Mouse (Mus musculus) liver, embryonic 13.5 days (tissue): ENCODE measurements around the gene Caln1. TPM values are rescaled to one million over a fixed set of nuclear protein-coding genes. Genes with fewer than 3 reads are reported as not detected.

ENCODE experiments used
- ATAC-seq: fragments of 200-750 bp; cut with Nextera tagmentation; 2 replicates; pipeline ENCODE4 v1.8.0; 2017; ENCODE audit warnings: low read depth, mild to moderate bottlenecking, moderate number of reproducible peaks, moderate library complexity
- DNase-seq: peaks from one replicate; pipeline ENCODE4 v3.0.0; 2022
- H3K27ac ChIP-seq: fragments of 300-500 bp; sonication (generic); 2 replicates; pipeline ENCODE4 v1.5.1; 2015; ENCODE audit warnings: moderate library complexity, mild to moderate bottlenecking, inconsistent platforms
- H3K27me3 ChIP-seq: fragments of 300-500 bp; sonication (generic); 2 replicates; pipeline ENCODE4 v1.6.1; 2015; ENCODE audit warnings: mild to moderate bottlenecking, inconsistent platforms
- H3K36me3 ChIP-seq: fragments of 300-500 bp; sonication (generic); 2 replicates; pipeline ENCODE4 v1.6.1; 2015; ENCODE audit warnings: mild to moderate bottlenecking, inconsistent platforms
- H3K4me1 ChIP-seq: fragments of 300-500 bp; sonication (generic); replicated peaks from 2 replicates; pipeline ENCODE4 v1.6.1; 2015; ENCODE audit warnings: inconsistent platforms
- H3K4me2 ChIP-seq: fragments of 300-500 bp; sonication (generic); 2 replicates; pipeline ENCODE4 v1.6.1; 2015; ENCODE audit warnings: inconsistent platforms, mild to moderate bottlenecking, moderate library complexity
- H3K4me3 ChIP-seq: fragments of 300-500 bp; sonication (generic); replicated peaks from 2 replicates; pipeline ENCODE4 v1.5.1; 2015; ENCODE audit warnings: mild to moderate bottlenecking, inconsistent platforms
- H3K9ac ChIP-seq: fragments of 300-500 bp; sonication (generic); 2 replicates; pipeline ENCODE4 v1.6.1; 2015; ENCODE audit warnings: mild to moderate bottlenecking, inconsistent platforms
- H3K9me3 ChIP-seq: fragments of 300-500 bp; sonication (generic); replicated peaks from 2 replicates; pipeline ENCODE4 v1.6.1; 2016; ENCODE audit warnings: inconsistent platforms
- WGBS: fragments of 180-500 bp; shearing (Covaris S2); methylation state at CpG from one replicate; pipeline ENCODE4 v1.1.7; 2015; ENCODE audit not compliant: insufficient replicate concordance; 5-methylcytosine and 5-hydroxymethylcytosine counted together
- polyA plus RNA-seq: library from polyadenylated mRNA; unstranded; fragments of >200 nt; fragmentation: Nextera tagmentation; extraction: Ambion mirVana; gene quantifications from 2 replicates; pipeline ENCODE4 v1.2.1, GENCODE M21; 2015

Caln1 gene
- polyA plus RNA-seq, 1 experiment from 2014 or later: not detected

DNA sequence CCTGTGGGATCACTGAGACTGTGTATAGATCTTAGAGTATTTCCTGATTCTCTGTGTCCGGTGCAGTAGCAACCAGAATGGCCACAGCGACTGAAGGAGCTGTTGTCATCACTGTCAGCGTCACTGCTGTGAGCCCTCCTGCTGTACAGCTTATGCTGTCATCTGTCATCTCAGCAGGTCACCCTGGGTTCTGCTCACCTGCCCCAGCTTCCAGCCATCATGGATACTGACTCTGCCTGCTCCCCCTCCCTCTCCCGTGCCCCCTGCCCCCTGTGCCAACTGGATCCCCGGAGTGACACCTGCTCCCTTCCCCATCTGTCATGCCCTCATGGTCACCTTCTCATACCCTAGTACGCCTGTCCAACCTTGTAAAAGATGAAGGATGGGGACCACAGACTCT is 332.5 kb downstream of the Caln1 start:
- peaks cover 9% of the 10 kb centered on the region for H3K4me1 ChIP-seq
- no peaks in the 10 kb centered on the region for H3K27me3 ChIP-seq
- WGBS: 65% methylated on average over 6 of the region's 6 CpGs
- no peak overlapping the region for H3K27ac ChIP-seq
- H3K4me3 ChIP-seq: no peak overlapping the region
- H3K9ac ChIP-seq: no peak overlapping the region
- ATAC-seq (no peak), DNase-seq (no peak)
- no peaks in the 10 kb centered on the region for H3K36me3 ChIP-seq
- no peaks in the 10 kb centered on the region for H3K9me3 ChIP-seq
- H3K4me2 ChIP-seq: no peak overlapping the region

DNA sequence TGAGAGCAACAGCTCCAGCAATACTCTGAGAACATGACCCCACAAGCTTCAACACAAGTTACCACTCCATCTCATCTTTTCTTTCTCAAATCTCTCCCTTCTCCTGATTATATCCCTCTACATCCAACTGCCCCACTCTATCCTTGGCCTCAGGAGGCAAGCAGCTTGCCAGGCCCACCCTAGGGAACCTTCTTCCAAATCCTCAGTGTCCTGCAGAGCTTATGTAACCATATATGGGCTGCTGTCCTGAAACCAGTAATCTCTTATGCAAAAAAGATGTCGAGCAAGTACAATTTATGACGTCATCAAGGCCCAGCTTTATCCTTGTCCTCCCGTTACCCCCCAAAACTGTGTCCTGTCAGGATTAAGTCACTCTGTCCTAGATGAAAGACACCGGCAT is 333.1 kb downstream of the Caln1 start:
- no peak overlapping the region for H3K9ac ChIP-seq
- H3K27ac ChIP-seq: no peak overlapping the region
- H3K27me3 ChIP-seq: no peaks in the 10 kb centered on the region
- ATAC-seq (no peak), DNase-seq (no peak)
- peaks cover 9% of the 10 kb centered on the region for H3K4me1 ChIP-seq
- no peak overlapping the region for H3K4me3 ChIP-seq
- H3K9me3 ChIP-seq: no peaks in the 10 kb centered on the region
- WGBS: 53% methylated on average over 4 of the region's 4 CpGs
- H3K4me2 ChIP-seq: no peak overlapping the region
- H3K36me3 ChIP-seq: no peaks in the 10 kb centered on the region

DNA sequence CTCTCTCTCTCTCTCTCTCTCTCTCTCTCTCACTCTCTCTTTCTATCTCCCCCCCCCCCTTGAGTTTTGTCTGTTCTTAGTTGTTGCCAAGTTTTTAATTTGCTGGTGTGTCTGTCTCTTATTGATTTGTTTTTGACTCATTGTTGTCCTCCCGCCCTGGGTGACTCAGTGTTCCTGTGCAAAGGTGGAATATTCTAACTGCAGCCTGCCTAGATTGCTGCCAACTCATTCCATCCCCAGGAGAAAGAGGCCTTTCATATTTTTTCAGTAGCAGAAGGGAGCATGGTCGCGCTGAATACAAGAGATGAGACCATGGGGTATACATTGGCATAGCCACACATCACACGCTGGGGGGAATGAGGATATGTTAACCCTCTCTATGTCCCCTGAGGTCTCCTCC is 335.6 kb downstream of the Caln1 start:
- DNase-seq (no peak), ATAC-seq (no peak)
- 70% methylated on average over 4 of the region's 4 CpGs for WGBS
- Histone ChIP-seq H3K9ac (no peak overlapping the region), H3K9me3 (no peaks in the 10 kb centered on the region), H3K4me2 (no peak overlapping the region), H3K4me3 (no peak overlapping the region), H3K36me3 (no peaks in the 10 kb centered on the region), H3K4me1 (peaks cover 9% of the 10 kb centered on the region), H3K27me3 (no peaks in the 10 kb centered on the region), H3K27ac (no peak overlapping the region)

DNA sequence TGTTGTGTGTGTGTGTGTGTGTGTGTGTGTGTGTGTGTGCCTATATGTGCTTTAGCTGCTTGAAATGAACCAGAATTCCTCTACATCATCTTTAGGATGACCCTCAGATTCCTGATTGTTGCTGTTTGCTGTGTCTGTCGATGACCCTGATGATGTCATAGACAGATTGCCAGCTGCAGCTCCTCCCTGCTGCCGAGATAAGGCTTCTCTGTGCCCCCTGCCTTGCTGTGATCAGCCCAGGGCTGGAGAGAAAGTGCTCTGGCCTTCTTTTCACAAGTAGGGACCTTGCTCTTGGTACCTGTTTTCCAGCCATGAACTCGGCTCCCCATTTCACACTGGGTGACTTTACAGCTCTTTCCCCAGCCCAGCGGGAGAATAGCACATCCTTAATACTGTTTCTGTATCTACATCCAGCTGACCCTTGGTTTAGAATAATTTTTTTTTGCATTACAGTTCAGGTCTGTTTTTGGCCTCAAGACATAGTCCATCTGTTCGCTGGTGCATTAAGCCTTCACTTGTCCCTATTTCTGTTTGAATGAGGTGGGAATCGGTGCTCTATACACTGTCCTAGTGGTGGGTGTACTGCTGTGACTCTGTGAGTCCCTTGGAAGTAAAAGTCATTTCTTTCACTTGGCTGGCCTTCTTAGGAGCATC is 337.1 kb downstream of the Caln1 start:
- Histone ChIP-seq H3K9ac (no peak overlapping the region), H3K27me3 (no peaks in the 10 kb centered on the region), H3K36me3 (no peaks in the 10 kb centered on the region), H3K9me3 (no peaks in the 10 kb centered on the region), H3K4me2 (no peak overlapping the region), H3K27ac (no peak overlapping the region), H3K4me3 (no peak overlapping the region), H3K4me1 (peaks cover 9% of the 10 kb centered on the region)
- DNase-seq (peak; percentile 33), ATAC-seq (peak; percentile 73)
- 38% methylated on average over 6 of the region's 6 CpGs for WGBS

DNA sequence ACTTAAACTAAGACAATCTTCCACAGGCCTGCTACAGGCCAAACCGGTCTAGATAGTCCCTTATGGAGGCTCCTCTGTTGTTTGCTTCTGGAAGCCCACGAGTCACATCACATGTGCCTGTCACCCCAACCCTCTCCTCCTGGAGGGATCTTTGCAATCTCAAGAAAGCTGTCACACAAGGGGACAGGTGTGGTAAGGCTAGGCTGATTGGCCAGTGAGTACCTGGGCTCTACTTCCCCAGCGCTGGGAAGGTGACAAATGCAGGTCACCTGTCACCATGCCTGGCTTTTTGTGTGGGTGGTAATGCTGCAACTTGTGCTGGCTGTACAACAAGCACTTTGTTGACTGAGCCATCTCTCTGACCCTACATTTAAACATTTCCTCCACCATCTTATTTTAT is 338.5 kb downstream of the Caln1 start:
- no peaks in the 10 kb centered on the region for H3K27me3 ChIP-seq
- ATAC-seq (no peak), DNase-seq (no peak)
- no peak overlapping the region for H3K4me3 ChIP-seq
- no peak overlapping the region for H3K27ac ChIP-seq
- no peaks in the 10 kb centered on the region for H3K36me3 ChIP-seq
- no peak overlapping the region for H3K4me2 ChIP-seq
- WGBS: 63% methylated on average over 3 of the region's 3 CpGs
- peaks cover 9% of the 10 kb centered on the region for H3K4me1 ChIP-seq
- no peak overlapping the region for H3K9ac ChIP-seq
- no peaks in the 10 kb centered on the region for H3K9me3 ChIP-seq

DNA sequence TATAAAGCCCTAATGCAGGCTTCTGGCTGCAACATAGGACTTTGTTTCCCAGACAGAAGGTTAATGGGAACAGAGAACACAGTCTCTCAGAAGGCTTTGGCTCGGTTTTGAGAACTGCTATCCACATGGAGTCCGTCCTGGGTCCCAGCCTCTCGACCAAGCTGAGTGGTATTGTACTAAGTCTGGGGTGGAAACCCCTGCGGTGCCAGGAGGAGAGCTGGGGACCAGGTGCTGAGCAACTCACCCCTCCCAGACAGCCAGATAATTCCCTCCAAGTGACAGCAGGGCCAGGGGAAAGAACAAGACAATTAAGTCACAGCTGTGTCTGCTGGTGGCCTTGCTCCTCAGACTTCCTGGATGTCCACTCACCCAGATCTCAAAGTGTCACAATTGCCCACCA is 339.4 kb downstream of the Caln1 start:
- peaks cover 9% of the 10 kb centered on the region for H3K4me1 ChIP-seq
- H3K27ac ChIP-seq: no peak overlapping the region
- no peaks in the 10 kb centered on the region for H3K9me3 ChIP-seq
- H3K4me2 ChIP-seq: no peak overlapping the region
- WGBS: 69% methylated on average over 4 of the region's 4 CpGs
- H3K27me3 ChIP-seq: no peaks in the 10 kb centered on the region
- DNase-seq (no peak), ATAC-seq (no peak)
- H3K4me3 ChIP-seq: no peak overlapping the region
- no peaks in the 10 kb centered on the region for H3K36me3 ChIP-seq
- no peak overlapping the region for H3K9ac ChIP-seq

DNA sequence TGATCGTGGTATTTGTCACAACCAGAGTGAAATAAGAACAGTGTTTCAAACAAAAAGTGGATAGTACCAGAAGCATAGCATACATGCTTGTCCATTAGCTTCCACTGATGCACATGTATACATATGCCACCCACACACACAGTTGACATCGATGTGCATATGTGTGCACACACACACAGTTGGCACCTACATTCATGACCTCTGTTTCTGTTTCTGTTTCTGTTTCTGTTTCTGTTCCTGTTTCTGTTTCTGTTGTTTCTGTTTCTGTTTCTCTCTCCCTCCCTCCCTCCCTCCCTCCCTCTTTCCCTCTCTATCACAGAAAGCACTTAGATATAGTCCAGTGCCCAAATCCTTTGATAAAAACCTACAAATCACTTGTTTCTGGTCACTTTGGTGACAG is 342.4 kb downstream of the Caln1 start:
- no peak for DNase-seq
- WGBS: 57% methylated on average over 2 of the region's 2 CpGs
- no peak overlapping the region for H3K4me3 ChIP-seq

DNA sequence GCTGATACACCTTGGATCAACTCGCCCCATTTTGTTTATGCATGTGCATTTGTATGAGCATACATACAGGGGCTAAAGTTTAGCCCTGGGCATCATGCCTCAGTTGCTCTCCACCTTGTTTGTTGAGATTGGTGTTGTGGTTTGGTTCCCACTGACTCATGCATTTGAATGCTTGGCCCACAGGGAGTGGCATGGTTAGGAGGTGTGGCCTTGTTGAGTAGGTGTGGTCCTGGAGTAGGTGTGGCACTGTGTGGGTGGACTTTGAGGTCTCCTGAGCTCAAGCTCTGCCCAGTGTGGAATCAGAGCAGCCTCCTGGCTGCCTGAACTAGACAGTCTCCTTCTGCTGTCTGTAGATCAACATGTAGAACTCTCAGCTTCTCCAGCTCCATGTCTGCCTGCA is 343.0 kb downstream of the Caln1 start:
- peak; percentile 69 for ATAC-seq
- Histone ChIP-seq H3K9me3 (no peaks in the 10 kb centered on the region), H3K27me3 (no peaks in the 10 kb centered on the region), H3K4me3 (no peak overlapping the region), H3K36me3 (no peaks in the 10 kb centered on the region), H3K27ac (no peak overlapping the region), H3K4me2 (no peak overlapping the region), H3K9ac (no peak overlapping the region), H3K4me1 (no peaks in the 10 kb centered on the region)
- DNase-seq: no peak
- WGBS: 61% methylated on average over 1 of the region's 1 CpGs

More for the DNA sequence above, 342.4 kb downstream of the Caln1 start:
- H3K4me1 ChIP-seq: peaks cover under 1% of the 10 kb centered on the region; the same call in 1 of the 2 replicates
- no peak overlapping the region for H3K4me2 ChIP-seq
- H3K27me3 ChIP-seq: no peaks in the 10 kb centered on the region
- no peaks in the 10 kb centered on the region for H3K9me3 ChIP-seq
- no peak overlapping the region for H3K27ac ChIP-seq
- H3K36me3 ChIP-seq: no peaks in the 10 kb centered on the region
- H3K9ac ChIP-seq: no peak overlapping the region
- ATAC-seq: no peak

DNA sequence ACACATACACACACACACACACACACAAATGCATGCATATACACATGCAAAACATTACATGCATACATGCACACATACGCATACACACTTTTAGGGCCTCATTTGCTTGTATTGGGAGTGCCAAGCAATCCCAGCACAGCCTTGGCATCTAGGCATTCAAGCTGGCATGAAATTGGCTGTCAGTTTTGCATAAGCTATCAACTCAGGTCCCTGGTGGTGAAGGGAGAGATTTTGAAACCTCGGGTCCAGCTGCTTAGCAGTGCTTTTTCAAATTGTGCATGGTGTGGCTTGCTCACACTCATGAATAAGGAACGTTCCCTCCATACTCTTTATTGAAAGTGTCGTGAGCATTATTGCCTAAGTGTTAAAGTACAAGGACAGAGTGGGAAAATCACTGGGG is 345.9 kb downstream of the Caln1 start:
- WGBS: 61% methylated on average over 4 of the region's 4 CpGs
- no peak for DNase-seq

DNA sequence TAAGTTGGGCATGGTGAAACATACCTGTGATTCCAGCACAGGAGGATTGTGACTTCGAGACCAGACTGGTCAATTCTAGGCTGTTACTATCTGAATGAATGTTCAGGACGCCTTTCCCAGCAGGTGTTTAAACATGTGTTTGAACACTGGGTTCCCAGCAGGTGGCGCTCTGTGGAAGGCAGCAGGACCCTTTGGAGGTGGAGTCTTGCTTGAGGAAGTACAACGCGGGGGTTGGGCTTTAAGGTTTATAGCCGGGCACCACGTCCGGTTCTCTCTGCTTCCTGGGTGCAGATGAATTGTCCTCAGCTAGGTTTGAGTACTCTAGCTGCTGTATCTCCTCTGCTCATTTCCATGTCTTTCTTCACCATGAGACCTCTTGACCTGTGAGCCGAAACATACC is 349.1 kb downstream of the Caln1 start:
- ATAC-seq (no peak), DNase-seq (peak; percentile 30)
- Histone ChIP-seq H3K9me3 (no peaks in the 10 kb centered on the region), H3K4me1 (no peaks in the 10 kb centered on the region), H3K9ac (no peak overlapping the region), H3K27me3 (no peaks in the 10 kb centered on the region), H3K36me3 (no peaks in the 10 kb centered on the region), H3K4me3 (no peak overlapping the region), H3K4me2 (no peak overlapping the region), H3K27ac (no peak overlapping the region)
- 41% methylated on average over 9 of the region's 9 CpGs for WGBS

More for the DNA sequence above, 345.9 kb downstream of the Caln1 start:
- Histone ChIP-seq H3K4me1 (no peaks in the 10 kb centered on the region), H3K27me3 (no peaks in the 10 kb centered on the region), H3K36me3 (no peaks in the 10 kb centered on the region), H3K4me2 (no peak overlapping the region), H3K9me3 (no peaks in the 10 kb centered on the region), H3K27ac (no peak overlapping the region), H3K4me3 (no peak overlapping the region), H3K9ac (no peak overlapping the region)
- ATAC-seq: no peak

DNA sequence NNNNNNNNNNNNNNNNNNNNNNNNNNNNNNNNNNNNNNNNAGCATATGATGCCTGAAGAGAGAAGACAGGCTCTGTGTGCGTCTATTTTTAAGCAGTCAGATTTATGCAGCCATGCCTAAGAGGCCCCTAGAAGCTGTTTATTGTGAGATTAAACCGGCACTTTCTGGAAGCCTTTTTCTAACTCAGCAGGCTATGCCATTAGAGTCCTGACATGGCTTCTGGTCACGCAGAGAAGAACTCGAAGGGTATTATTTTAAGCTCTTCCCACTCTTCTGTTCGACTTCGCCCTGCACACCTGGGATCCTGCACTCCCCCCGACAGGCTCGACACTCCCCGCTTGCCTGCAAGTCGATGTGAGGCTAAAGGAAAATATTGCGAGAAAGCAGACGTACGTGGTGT is 372.9 kb downstream of the Caln1 start:
- H3K27me3 ChIP-seq: no peaks in the 10 kb centered on the region
- H3K4me2 ChIP-seq: no peak overlapping the region
- H3K27ac ChIP-seq: no peak overlapping the region
- no peaks in the 10 kb centered on the region for H3K4me1 ChIP-seq
- H3K36me3 ChIP-seq: no peaks in the 10 kb centered on the region
- DNase-seq (no peak), ATAC-seq (no peak)
- H3K4me3 ChIP-seq: no peak overlapping the region
- no peak overlapping the region for H3K9ac ChIP-seq
- H3K9me3 ChIP-seq: no peaks in the 10 kb centered on the region
- 76% methylated on average over 13 of the region's 13 CpGs for WGBS

DNA sequence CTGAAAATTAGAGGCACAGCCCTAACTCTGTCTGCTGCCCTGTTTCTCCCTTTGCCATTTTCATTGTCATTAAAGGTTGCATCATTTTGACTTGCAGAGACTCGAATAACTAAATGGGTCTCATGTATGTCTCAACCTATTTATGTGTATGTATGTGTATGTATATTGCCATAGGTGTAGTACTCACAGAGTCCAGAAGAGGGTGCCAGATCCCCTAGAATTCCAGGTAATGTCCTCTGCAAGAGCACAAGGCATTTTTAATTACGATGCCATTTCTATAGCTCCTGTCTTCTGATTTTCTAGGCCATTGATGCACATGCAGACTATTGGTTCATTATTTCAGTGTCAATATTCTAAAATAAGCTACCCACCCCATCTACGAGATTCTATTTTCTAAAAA is 388.3 kb downstream of the Caln1 start:
- Histone ChIP-seq H3K9me3 (no peaks in the 10 kb centered on the region), H3K4me2 (no peak overlapping the region), H3K4me1 (no peaks in the 10 kb centered on the region), H3K27ac (no peak overlapping the region), H3K9ac (no peak overlapping the region), H3K4me3 (no peak overlapping the region), H3K36me3 (no peaks in the 10 kb centered on the region), H3K27me3 (no peaks in the 10 kb centered on the region)
- no peak for DNase-seq
- WGBS: 66% methylated on average over 3 of the region's 3 CpGs
- ATAC-seq: no peak
